Mouse (Mus musculus): ENCODE measurements around the gene Krt18. TPM values are rescaled to one million over a fixed set of nuclear protein-coding genes. Genes with fewer than 3 reads are reported as not detected.

Gene Krt18
- total RNA-seq, 2 experiments from 2014 or later, result 1.0 to 1.3 TPM

GRCm38 (mm10) chr15:102010569-102011245 lies 17.3 kb upstream of the Krt18 start:
- DNase-seq (ENCODE audit: low spot score in 2 of 2), result no peak

- DNase-seq (ENCODE audit: low spot score in 2 of 2), result no peak
These were observed 15.7 kb upstream of the Krt18 start for GRCm38 (mm10) chr15:102012260-102012765.

DNA sequence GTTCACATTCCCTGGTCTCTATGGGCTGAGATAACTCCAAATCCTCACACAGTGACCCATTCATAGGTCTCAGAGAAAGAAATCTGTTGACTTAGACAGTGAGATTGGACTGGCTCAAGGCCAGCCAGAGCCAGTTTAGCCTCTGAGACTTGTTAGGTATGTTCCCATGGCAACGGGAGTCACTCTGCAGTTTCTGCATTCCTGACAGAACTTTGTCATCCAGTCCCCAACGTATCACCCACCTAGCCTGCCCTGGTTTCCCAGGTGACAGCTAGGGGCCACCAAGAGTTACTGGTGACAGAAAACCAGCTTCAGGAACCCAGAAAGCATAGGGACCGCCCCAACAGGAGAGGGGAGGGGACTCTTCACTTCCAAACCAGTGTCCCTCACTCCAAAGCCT lies 14.3 kb upstream of the Krt18 start:
- DNase-seq (ENCODE audit: low spot score in 2 of 2), result no peak

- DNase-seq (ENCODE audit: low spot score in 2 of 2), result no peak
These were observed 13.1 kb upstream of the Krt18 start for GRCm38 (mm10) chr15:102014848-102015247.

- DNase-seq (ENCODE audit: low spot score in 2 of 2), result no peak
These were observed 11.9 kb upstream of the Krt18 start for GRCm38 (mm10) chr15:102016096-102016495.

- DNase-seq (ENCODE audit: low spot score in 2 of 2), result no peak
These were observed 11.2 kb upstream of the Krt18 start for GRCm38 (mm10) chr15:102016787-102017186.

GRCm38 (mm10) chr15:102017918-102018463 lies 10.0 kb upstream of the Krt18 start:
- no peak for DNase-seq (ENCODE audit: low spot score in 2 of 2)

DNA sequence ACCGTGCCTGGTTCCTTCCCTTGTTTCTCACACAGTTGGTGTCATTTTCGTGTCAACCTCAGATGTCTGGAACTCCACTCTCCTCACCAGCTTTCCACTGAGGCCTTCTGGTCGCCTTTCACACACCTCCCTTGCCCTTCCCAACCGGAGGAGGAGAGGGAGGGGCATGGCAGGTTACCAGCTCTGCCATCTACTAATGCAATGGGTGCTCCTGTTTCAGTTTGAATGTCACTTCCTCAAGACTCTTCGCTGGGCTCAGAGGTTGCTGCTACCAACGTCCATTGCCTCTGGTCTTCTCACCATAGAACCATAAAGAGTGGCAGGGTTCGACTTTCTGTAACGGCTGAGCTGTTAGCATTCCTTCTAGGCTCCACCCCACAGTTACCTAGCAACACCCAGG lies 5.5 kb upstream of the Krt18 start:
- DNase-seq (ENCODE audit: low spot score in 2 of 2), result no peak

DNA sequence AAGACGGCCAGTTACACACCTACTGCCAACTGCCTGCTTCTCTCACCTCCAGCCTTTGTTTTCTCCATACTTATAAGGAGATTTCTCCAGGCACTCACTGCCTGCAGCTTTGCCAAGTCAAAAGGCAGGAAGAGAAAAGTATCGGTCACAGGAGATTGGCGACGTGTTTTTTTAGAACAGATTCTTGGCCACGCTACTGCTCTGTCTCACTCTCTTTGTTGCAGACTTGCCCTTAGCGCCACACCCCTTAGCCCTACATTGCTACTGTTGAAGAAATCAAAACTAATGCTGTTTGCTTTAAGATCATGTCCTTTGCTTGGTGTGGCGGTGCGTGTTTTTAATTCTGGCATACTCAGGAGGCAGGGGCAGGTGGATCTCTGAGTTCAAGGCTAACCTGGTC lies 4.1 kb upstream of the Krt18 start:
- no peak for DNase-seq (ENCODE audit: low spot score in 2 of 2)

DNA sequence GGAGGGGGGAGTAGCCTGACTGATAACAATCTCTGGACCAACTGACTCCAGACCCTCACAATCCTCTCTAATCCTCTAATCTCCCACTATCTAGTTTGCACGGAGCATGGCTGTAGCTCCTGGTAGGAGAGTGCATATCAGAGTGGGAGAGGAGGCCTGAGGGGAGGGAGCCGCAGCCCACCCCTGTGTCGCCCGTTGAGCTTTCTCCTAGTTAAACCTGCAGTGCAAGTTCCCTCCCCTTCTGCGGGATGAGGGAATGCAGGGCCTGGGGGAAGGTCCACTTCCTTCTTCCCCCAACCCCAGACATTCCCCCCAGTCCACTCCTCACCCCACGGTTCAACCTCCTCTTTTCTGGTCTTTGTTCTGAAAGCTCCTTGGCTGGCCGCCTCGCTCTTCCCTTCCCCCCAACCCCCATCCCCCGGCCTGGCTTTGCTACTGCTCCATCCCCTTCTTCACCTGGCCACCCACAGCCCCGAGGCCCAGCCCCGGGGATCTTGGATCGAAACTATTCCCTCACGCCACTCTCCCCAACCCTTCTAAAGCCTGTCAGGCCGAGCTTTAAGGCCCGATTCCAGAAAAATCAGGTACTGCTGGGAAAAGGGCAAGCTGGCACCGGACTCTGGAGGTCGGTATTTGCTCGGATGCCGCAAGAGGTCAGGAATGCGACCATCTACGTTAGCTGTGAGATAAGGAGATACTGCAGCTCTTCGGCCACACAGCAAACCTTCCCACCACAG lies 2.7 kb upstream of the Krt18 start:
- DNase-seq (ENCODE audit: low spot score in 2 of 2), result no peak

- no peak for DNase-seq (ENCODE audit: low spot score in 2 of 2)
These were observed 1.6 kb upstream of the Krt18 start for GRCm38 (mm10) chr15:102026430-102026829.

DNA sequence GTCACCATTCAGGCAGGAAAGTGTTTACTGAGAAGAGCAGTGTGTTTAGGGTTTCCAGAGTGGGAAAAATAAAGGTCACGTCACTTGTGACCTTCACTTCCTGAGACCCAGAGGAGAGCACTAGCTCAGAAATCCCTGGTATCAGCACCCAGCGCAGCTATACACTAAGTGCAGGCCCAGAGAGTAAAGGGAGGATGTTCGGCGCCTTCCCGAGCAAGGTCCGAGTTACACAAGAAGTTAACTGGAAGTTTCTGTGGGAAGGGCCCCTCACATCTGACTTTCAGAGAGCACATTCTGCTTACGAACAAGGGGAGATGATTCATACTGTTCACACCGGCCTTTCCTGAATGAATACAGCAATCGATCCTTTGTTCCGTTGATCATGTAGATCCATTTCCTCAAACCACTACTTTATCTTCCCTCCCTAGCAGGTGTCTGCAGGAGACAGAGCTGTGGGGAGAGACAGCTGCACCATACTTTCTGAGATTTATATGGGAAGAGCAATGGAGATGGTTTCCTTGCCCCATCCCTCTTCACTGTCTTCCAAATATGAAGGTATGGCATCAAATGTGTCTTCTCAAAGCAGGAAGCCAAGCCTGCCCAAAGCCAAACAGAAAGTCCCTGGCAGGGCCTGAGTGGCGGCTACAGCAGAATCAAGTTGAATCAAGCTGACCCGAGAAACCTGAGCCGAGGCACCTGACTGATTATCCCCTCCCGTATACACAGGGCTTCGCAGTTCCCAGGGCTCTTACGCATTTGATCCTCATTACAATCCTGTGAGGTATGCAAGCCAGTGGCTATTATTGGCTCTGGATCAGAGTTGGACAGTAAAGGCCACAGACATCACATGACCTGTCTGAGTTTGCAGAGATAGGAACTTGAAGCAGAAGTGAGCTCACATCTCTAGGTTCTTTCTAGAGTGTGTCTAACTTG lies 6.4 kb downstream of the Krt18 start:
- no peak for DNase-seq (ENCODE audit: low spot score in 2 of 2)

DNA sequence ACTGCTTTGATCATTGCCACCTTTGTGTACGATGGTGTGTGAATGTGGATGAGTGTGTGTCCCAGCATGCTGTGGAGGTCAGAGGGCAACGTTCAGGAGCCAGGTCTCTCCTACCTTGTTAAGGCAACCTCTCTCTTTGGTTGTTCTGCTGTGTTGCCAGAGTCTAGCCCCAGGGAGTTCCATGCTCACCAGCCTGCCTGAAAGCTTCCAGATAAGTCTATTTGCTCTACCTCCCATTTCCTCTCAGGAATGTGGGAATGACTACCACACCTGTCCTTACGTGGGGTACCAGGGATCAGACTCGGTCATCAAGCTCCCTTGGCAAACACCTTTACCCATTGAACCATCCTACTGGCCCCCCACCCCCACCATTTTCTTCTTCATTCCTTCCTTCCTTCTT lies 12.3 kb downstream of the Krt18 start:
- DNase-seq (ENCODE audit: low spot score in 2 of 2), result no peak

DNA sequence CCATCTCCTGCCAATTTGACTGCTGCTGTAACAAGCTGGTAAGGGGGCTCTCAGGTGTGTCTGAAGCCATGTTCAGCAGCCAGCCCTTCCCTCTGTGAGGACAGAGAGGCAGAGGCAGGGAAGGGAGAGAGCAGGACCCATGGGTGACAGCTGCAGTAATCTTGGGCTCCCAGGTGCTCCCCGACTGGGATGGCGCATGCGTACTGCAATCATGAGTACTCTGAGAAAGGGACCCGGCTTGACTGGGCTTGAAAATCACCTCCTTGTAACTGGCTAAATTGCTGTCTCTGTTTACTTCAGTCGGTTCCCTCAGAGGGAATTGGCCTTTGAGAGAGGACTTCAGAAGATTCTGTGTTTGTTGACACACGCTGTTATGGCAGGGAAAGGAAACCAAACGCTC lies 14.0 kb downstream of the Krt18 start:
- DNase-seq (ENCODE audit: low spot score in 2 of 2), result no peak

DNA sequence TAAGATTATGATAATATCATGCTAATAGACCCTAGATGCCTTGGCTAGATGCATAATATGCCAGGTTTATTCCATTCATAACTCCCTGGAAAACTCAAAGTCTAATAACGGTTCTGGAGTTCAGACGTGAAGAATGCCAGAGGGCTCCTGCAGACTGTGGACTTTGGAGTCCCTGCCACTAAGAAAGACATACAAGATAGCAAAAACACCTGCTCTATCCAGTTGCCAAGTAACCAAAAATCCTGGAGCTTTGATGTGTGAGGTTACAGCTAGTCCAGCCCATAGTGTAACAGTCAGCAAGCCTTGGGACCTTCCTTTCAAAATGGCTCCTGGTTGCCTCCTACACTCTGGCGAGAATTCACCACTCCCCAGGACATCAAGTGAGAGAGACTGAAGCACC lies 16.8 kb downstream of the Krt18 start:
- no peak for DNase-seq (ENCODE audit: low spot score in 2 of 2)

DNA sequence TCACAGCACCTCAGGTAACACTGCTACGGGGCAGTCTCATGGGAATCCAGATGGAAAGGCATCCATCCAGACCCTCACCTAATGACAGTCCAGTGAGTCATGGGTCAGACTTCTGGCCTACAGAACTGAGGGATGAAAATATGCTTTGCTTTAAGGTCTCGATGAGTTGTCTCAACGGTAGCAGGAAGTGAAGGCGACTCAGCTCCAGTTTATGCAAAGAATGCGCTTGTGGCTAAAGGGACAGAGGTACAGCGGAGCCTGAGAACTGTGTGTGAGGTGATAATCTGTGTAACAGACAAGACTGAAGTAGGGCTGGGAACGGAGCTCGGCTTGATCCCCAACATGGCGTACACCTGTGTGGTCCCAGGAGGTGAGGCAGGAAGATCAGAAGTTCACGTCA lies 17.7 kb downstream of the Krt18 start:
- DNase-seq (ENCODE audit: low spot score in 2 of 2), result no peak

GRCm38 (mm10) chr15:102048006-102048405 lies 20.0 kb downstream of the Krt18 start:
- DNase-seq (ENCODE audit: low spot score in 2 of 2), result no peak

- DNase-seq (ENCODE audit: low spot score in 2 of 2), result no peak
These were observed 21.9 kb downstream of the Krt18 start for GRCm38 (mm10) chr15:102049871-102050270.

DNA sequence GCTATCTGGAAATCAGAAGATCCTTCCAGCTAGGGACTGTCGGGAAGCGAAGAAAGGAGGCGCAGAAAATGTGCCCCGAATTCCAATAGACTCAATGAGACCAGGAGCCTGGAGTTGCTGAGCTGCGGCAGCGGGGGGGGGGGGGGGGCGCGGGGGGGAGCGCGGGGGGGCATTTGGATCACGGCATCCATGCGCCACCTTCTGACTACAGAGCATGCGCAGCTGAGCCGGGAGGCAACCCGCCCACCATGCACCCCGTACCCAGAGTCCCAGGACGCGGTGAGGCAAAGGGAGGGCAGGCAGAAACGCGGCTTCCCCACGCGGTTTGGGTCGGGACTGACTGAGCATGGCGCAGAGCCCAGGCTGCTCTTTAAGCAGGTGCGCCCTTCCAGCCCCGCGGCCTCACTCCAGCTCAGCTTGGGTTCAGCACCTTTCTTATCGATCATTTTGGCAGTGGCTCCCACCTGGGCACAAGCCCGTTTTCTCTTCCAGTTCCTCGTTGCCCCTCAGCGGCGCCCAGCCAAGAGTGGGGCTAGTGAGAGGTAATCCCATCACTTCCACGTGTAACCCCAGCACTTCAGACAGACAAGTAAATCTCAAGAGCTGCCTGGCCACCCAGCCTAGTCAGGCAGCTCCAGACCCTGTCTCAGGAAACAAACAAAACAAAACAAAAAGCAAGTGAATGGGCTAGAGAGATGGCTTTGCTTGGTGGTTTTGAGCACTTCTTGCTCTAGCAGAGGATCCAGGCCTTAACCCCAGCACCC lies 24.1 kb downstream of the Krt18 start:
- peak; percentile 29 to 47 for DNase-seq (ENCODE audit: low spot score in 2 of 2)

DNA sequence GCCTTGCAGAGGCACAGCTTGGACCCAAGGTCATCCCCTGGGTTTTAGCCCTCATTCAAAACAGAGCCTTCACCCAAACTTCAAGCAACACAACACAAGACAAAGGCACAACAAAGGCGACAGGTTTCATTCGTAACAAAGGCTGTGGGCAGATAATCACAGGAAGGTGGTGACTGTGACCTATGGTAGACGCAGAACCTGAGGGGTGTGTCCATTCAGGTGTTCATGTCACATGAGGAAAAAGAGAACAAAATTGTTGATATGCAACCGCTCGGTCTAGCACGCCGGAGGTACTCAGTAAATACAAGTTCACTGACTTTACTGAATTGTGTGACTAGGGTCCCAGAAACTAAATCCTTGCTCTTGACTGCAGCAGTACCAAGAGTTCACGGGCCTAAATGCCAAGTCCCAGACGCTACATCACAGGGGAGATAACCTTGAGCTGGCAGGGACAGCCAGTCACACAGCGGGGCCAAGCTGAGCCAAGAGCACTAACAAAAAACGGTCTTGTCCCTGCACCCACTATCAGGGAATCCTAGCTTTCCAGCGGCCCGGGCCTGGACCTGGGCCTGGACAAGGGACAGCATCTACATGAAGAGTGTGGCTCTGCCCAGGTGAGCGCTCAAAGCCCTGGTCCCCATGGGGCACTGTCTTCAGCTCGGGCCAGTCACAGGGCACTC lies 28.7 kb downstream of the Krt18 start:
- DNase-seq (ENCODE audit: low spot score in 2 of 2), result peak; percentile 29 to 34

Data from adrenal gland, adult 18-20 months (tissue).